Mouse (Mus musculus): Measurements from ENCODE around the gene Limch1.

DNA sequence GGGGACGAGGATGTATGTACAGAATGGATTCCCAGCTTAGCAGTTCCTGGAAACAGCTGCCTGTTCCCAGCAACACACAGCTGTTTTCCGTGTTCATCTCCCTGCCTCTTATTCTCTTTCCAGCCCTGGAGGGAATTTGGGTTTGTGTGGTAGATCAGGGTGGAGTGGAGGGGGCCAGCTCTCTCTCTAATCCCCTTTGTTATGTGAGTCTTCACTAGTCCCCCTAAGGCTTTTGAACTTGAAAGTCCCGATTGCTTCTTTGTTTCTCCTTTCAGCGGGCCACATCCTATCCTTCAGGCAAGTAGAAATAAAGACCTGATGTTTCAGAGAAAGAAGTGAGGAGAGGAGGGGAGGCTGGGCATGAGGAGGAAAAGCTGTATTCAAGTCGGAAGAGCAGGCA, 24.7 kb upstream of the Limch1 start:
- TF ChIP-seq POLR2A (IDR thresholded peaks at IDR 0.05; ENCODE audit: insufficient read depth, low read length), result no peak
- no peak for TF ChIP-seq CTCF (IDR thresholded peaks at IDR 0.05; ENCODE audit: low read depth, low read length)
